14 mouse cellular contexts compared by ENCODE assay signal in genomic region chr12:85347196-85347595, GRCm38 (mm10). TPM values are rescaled to one million over a fixed set of nuclear protein-coding genes. Genes with fewer than 3 reads are reported as not detected.
DNase-seq lines count a peak whose midpoint lies in the region; ATAC-seq and TF ChIP-seq lines count a peak whose summit lies in the region.
"Had no signal": no experiment of that assay in that cellular context is flagged by ENCODE, and none has a peak within 500 bp of the region (broad histone marks: within the 10 kb centered on the region; RNA-seq: fewer than 3 reads in every experiment).

No protein-coding gene starts in this region.

- no peak for ATAC-seq in heart, embryonic 11.5 days (replicated peaks; ENCODE audit: insufficient number of reproducible peaks, low FRiP score, low TSS enrichment)
- no peak for ATAC-seq in limb, embryonic 13.5 days (ENCODE audit: low FRiP score, low read depth)
- no peak for ATAC-seq in stomach, embryonic 16.5 days (ENCODE audit: insufficient read depth, low FRiP score)
- ATAC-seq in stomach, postnatal 0 days (ENCODE audit: low FRiP score, low TSS enrichment), result no peak

- 69% methylated on average over 3 of the region's 3 CpGs for WGBS in heart, adult 2 months
- WGBS in heart, embryonic 11.5 days (ENCODE audit: insufficient replicate concordance), result 78% methylated on average over 3 of the region's 3 CpGs
- 91% methylated on average over 3 of the region's 3 CpGs for WGBS in limb, embryonic 13.5 days
- WGBS in limb, embryonic 10.5 days, result 82% methylated on average over 3 of the region's 3 CpGs
- WGBS in stomach, embryonic 16.5 days, result 81% methylated on average over 3 of the region's 3 CpGs
- WGBS in stomach, postnatal 0 days, result 76% methylated on average over 3 of the region's 3 CpGs

- no peaks in the 10 kb centered on the region for H3K9me3 ChIP-seq in heart, embryonic 11.5 days (replicated peaks; ENCODE audit: control insufficient read depth, low read length)
- H3K9me3 ChIP-seq in limb, embryonic 13.5 days, result no peaks in the 10 kb centered on the region
- no peaks in the 10 kb centered on the region for H3K9me3 ChIP-seq in limb, embryonic 10.5 days (replicated peaks)
- no peaks in the 10 kb centered on the region for H3K9me3 ChIP-seq in stomach, embryonic 16.5 days (replicated peaks; ENCODE audit: control insufficient read depth, low read length)
- H3K9me3 ChIP-seq in stomach, postnatal 0 days (ENCODE audit: control insufficient read depth, low read length), result no peaks in the 10 kb centered on the region

- no peak for DNase-seq in heart, adult 2 months
- no peak for DNase-seq in limb, embryonic 10.5 days (ENCODE audit: low spot score)
- DNase-seq in stomach, postnatal 0 days (ENCODE audit: low spot score), result no peak
- DNase-seq in cerebellum, postnatal 36 days, result no peak
- no peak for DNase-seq in right cerebral cortex, postnatal 10 days (ENCODE audit: low spot score in 2 of 2)
- DNase-seq: cerebellum, adult 11 months; heart, adult 18-20 months; thymus, adult 2 months had no signal

- H3K27me3 ChIP-seq in heart, adult 2 months (ENCODE audit: control insufficient read depth, insufficient read depth, low read length), result no peaks in the 10 kb centered on the region
- H3K27me3 ChIP-seq in heart, embryonic 11.5 days (ENCODE audit: control insufficient read depth, insufficient read depth, low read length), result no peaks in the 10 kb centered on the region
- no peaks in the 10 kb centered on the region for H3K27me3 ChIP-seq in limb, embryonic 13.5 days
- H3K27me3 ChIP-seq in limb, embryonic 10.5 days (ENCODE audit: low read depth, poor library complexity, severe bottlenecking), result no peaks in the 10 kb centered on the region
- H3K27me3 ChIP-seq in stomach, embryonic 16.5 days (ENCODE audit: control insufficient read depth, insufficient read depth, low read length), result no peaks in the 10 kb centered on the region
- no peaks in the 10 kb centered on the region for H3K27me3 ChIP-seq in stomach, postnatal 0 days (ENCODE audit: control insufficient read depth, insufficient read depth, low read length)

- H3K4me2 ChIP-seq in heart, embryonic 11.5 days, result no peak overlapping the region
- no peak overlapping the region for H3K4me2 ChIP-seq in limb, embryonic 13.5 days (replicated peaks)
- H3K4me2 ChIP-seq in stomach, embryonic 16.5 days (ENCODE audit: low read depth, low read length), result no peak overlapping the region
- H3K4me2 ChIP-seq in stomach, postnatal 0 days (replicated peaks; ENCODE audit: low read depth), result no peak overlapping the region
- H3K4me2 ChIP-seq: midbrain, embryonic 11.5 days had no signal

- no peak overlapping the region for H3K4me3 ChIP-seq in heart, adult 2 months
- no peak overlapping the region for H3K4me3 ChIP-seq in heart, embryonic 11.5 days (ENCODE audit: low read depth, low read length)
- no peak overlapping the region for H3K4me3 ChIP-seq in limb, embryonic 13.5 days
- no peak overlapping the region for H3K4me3 ChIP-seq in limb, embryonic 10.5 days
- H3K4me3 ChIP-seq in stomach, embryonic 16.5 days (replicated peaks; ENCODE audit: low read length), result no peak overlapping the region
- no peak overlapping the region for H3K4me3 ChIP-seq in stomach, postnatal 0 days (ENCODE audit: low read depth, low read length)

- peak overlapping the region; percentile 60; the same call in 1 of the 2 replicates for H3K27ac ChIP-seq in heart, adult 2 months
- no peak overlapping the region for H3K27ac ChIP-seq in heart, embryonic 11.5 days (ENCODE audit: low read depth, low read length)
- H3K27ac ChIP-seq in limb, embryonic 13.5 days, result no peak overlapping the region
- H3K27ac ChIP-seq in limb, embryonic 10.5 days, result no peak overlapping the region
- peak overlapping the region; percentile 38; the same call in 1 of the 2 replicates for H3K27ac ChIP-seq in stomach, embryonic 16.5 days (ENCODE audit: low read length)
- no peak overlapping the region for H3K27ac ChIP-seq in stomach, postnatal 0 days (replicated peaks)
- H3K27ac ChIP-seq: hindbrain, postnatal 0 days; kidney, postnatal 0 days had no signal

- peaks cover 30% of the 10 kb centered on the region for H3K36me3 ChIP-seq in heart, adult 2 months (ENCODE audit: control insufficient read depth, insufficient read depth, low read length)
- peaks cover 6% of the 10 kb centered on the region; the same call in 1 of the 2 replicates for H3K36me3 ChIP-seq in heart, embryonic 11.5 days (ENCODE audit: control insufficient read depth, insufficient read depth, low read length)
- peaks cover 50% of the 10 kb centered on the region for H3K36me3 ChIP-seq in limb, embryonic 13.5 days
- H3K36me3 ChIP-seq in limb, embryonic 10.5 days, result peaks cover 77% of the 10 kb centered on the region
- peaks cover 3% of the 10 kb centered on the region; the same call in 1 of the 2 replicates for H3K36me3 ChIP-seq in stomach, embryonic 16.5 days (ENCODE audit: control insufficient read depth, insufficient read depth, low read length)
- peaks cover 5% of the 10 kb centered on the region; the same call in 1 of the 2 replicates for H3K36me3 ChIP-seq in stomach, postnatal 0 days (ENCODE audit: control insufficient read depth, insufficient read depth, low read length)

- no peak for TF ChIP-seq EP300 in heart, adult 2 months (IDR thresholded peaks at IDR 0.05; ENCODE audit: insufficient read depth, low read depth, low read length)
- TF ChIP-seq EP300 in stomach, postnatal 0 days (optimal IDR thresholded peaks at IDR 0.05), result no peak

- no peak for TF ChIP-seq CTCF in heart, adult 2 months (IDR thresholded peaks at IDR 0.05)
- no peak for TF ChIP-seq CTCF in stomach, postnatal 0 days (IDR thresholded peaks at IDR 0.05; ENCODE audit: low read depth)

- intact Hi-C loops in heart, adult 2 months (cut with DNase I), result loop anchor here (5.0 to 10.0 kb wide), 4 partner anchors 90 to 478 kb away; partner anchors contain the start of genes Erg28, Fos and Ttll5

- TF ChIP-seq POLR2A in heart, adult 2 months (IDR thresholded peaks at IDR 0.05; ENCODE audit: insufficient read depth, low read depth, low read length), result no peak

- H3K79me2 ChIP-seq in heart, adult 2 months (replicated peaks; ENCODE audit: control insufficient read depth, insufficient read depth, low read length), result no peaks in the 10 kb centered on the region; the same call in 1 of the 2 replicates

- peak overlapping the region; percentile 33; the same call in 1 of the 2 replicates for H3K9ac ChIP-seq in heart, adult 2 months (ENCODE audit: low read depth, low read length)
- no peak overlapping the region for H3K9ac ChIP-seq in heart, embryonic 11.5 days (ENCODE audit: low read depth, low read length)
- peak overlapping the region; percentile 8; the same call in 1 of the 2 replicates for H3K9ac ChIP-seq in limb, embryonic 13.5 days
- H3K9ac ChIP-seq in stomach, embryonic 16.5 days (ENCODE audit: low read length), result no peak overlapping the region
- no peak overlapping the region for H3K9ac ChIP-seq in stomach, postnatal 0 days (ENCODE audit: low read length)

- H3K4me1 ChIP-seq in heart, adult 2 months (ENCODE audit: control insufficient read depth, insufficient read depth, low read length), result peaks cover 21% of the 10 kb centered on the region
- peaks cover 5% of the 10 kb centered on the region; the same call in 1 of the 2 replicates for H3K4me1 ChIP-seq in heart, embryonic 11.5 days (ENCODE audit: control insufficient read depth, insufficient read depth, low read length)
- peaks cover 8% of the 10 kb centered on the region; the same call in 1 of the 2 replicates for H3K4me1 ChIP-seq in limb, embryonic 13.5 days
- peaks cover 6% of the 10 kb centered on the region; the same call in 1 of the 2 replicates for H3K4me1 ChIP-seq in limb, embryonic 10.5 days
- H3K4me1 ChIP-seq in stomach, embryonic 16.5 days (ENCODE audit: control insufficient read depth, insufficient read depth, low read length), result 0 out of 2 replicates have a peak, but pooled peaks cover 4% of the 10 kb centered on the region
- H3K4me1 ChIP-seq in stomach, postnatal 0 days (replicated peaks; ENCODE audit: control insufficient read depth, insufficient read depth), result no peaks in the 10 kb centered on the region; the same call in 1 of the 2 replicates

RNA-seq across cellular contexts. Expression of gene Nek9, which starts 8.0 kb away (rescaled TPM):
- total RNA-seq in heart, adult 2 months (2021), result 100 to 1,000 TPM; 107 to 116 TPM
- 41.6 and 74.4 TPM in 2 replicates for polyA plus RNA-seq in heart, adult 2 months (2012; rRNA removed)
- polyA plus RNA-seq in heart, embryonic 11.5 days (2014; fragmentation: Nextera tagmentation; extraction: Ambion mirVana), result 10.5 and 15.6 TPM in 2 replicates
- polyA plus RNA-seq in limb, embryonic 13.5 days (2015; fragmentation: Nextera tagmentation; extraction: Ambion mirVana), result 25.4 and 29.1 TPM in 2 replicates
- polyA plus RNA-seq in limb, embryonic 10.5 days (2016; fragmentation: Nextera tagmentation; extraction: Ambion mirVana), result 26.0 and 29.9 TPM in 2 replicates
- polyA plus RNA-seq in stomach, embryonic 16.5 days (2015; fragmentation: Nextera tagmentation; extraction: Ambion mirVana), result 16.8 and 17.1 TPM in 2 replicates
- polyA plus RNA-seq in stomach, postnatal 0 days (2015; fragmentation: Nextera tagmentation; extraction: Ambion mirVana), result 7.2 and 8.1 TPM in 2 replicates

RNA-seq across cellular contexts. Expression of gene Tmed10, which starts 27.5 kb away (rescaled TPM):
- total RNA-seq in heart, adult 2 months (2021), result 100 to 1,000 TPM; 164 to 186 TPM
- 108 and 130 TPM in 2 replicates for polyA plus RNA-seq in heart, adult 2 months (2012; rRNA removed)
- 330 and 334 TPM in 2 replicates for polyA plus RNA-seq in heart, embryonic 11.5 days (2014; fragmentation: Nextera tagmentation; extraction: Ambion mirVana)
- polyA plus RNA-seq in limb, embryonic 13.5 days (2015; fragmentation: Nextera tagmentation; extraction: Ambion mirVana), result 320 and 322 TPM in 2 replicates
- 264 and 277 TPM in 2 replicates for polyA plus RNA-seq in limb, embryonic 10.5 days (2016; fragmentation: Nextera tagmentation; extraction: Ambion mirVana)
- polyA plus RNA-seq in stomach, embryonic 16.5 days (2015; fragmentation: Nextera tagmentation; extraction: Ambion mirVana), result 383 and 401 TPM in 2 replicates
- 351 and 370 TPM in 2 replicates for polyA plus RNA-seq in stomach, postnatal 0 days (2015; fragmentation: Nextera tagmentation; extraction: Ambion mirVana)

RNA-seq across cellular contexts. Expression of gene Zc2hc1c, which starts 58.8 kb away (rescaled TPM):
- total RNA-seq in heart, adult 2 months (2021), result 1 to 10 TPM; 2.2 to 2.6 TPM
- 1.0 and 1.1 TPM in 2 replicates for polyA plus RNA-seq in heart, adult 2 months (2012; rRNA removed)
- polyA plus RNA-seq in heart, embryonic 11.5 days (2014; fragmentation: Nextera tagmentation; extraction: Ambion mirVana), result 0.69 and 0.93 TPM in 2 replicates
- polyA plus RNA-seq in limb, embryonic 13.5 days (2015; fragmentation: Nextera tagmentation; extraction: Ambion mirVana), result 1.0 and 1.2 TPM in 2 replicates
- 0.68 and 0.91 TPM in 2 replicates for polyA plus RNA-seq in limb, embryonic 10.5 days (2016; fragmentation: Nextera tagmentation; extraction: Ambion mirVana)
- 2.0 and 2.1 TPM in 2 replicates for polyA plus RNA-seq in stomach, embryonic 16.5 days (2015; fragmentation: Nextera tagmentation; extraction: Ambion mirVana)
- polyA plus RNA-seq in stomach, postnatal 0 days (2015; fragmentation: Nextera tagmentation; extraction: Ambion mirVana), result 0.76 and 0.93 TPM in 2 replicates

RNA-seq across cellular contexts. Expression of gene Acyp1, which starts 59.0 kb away (rescaled TPM):
- total RNA-seq in heart, adult 2 months (2021), result 10 to 100 TPM; 19.3 to 20.0 TPM
- polyA plus RNA-seq in heart, adult 2 months (2012; rRNA removed), result 9.7 and 11.0 TPM in 2 replicates
- polyA plus RNA-seq in heart, embryonic 11.5 days (2014; fragmentation: Nextera tagmentation; extraction: Ambion mirVana), result 68.6 and 70.6 TPM in 2 replicates
- polyA plus RNA-seq in limb, embryonic 13.5 days (2015; fragmentation: Nextera tagmentation; extraction: Ambion mirVana), result 44.8 and 48.4 TPM in 2 replicates
- 47.2 and 54.2 TPM in 2 replicates for polyA plus RNA-seq in limb, embryonic 10.5 days (2016; fragmentation: Nextera tagmentation; extraction: Ambion mirVana)
- 39.5 and 50.6 TPM in 2 replicates for polyA plus RNA-seq in stomach, embryonic 16.5 days (2015; fragmentation: Nextera tagmentation; extraction: Ambion mirVana)
- 33.6 and 35.9 TPM in 2 replicates for polyA plus RNA-seq in stomach, postnatal 0 days (2015; fragmentation: Nextera tagmentation; extraction: Ambion mirVana)

Comparison
In these comparisons a context has a peak if more than half of its experiments do, and no peak if none do; other contexts are left out.
1. H3K27ac ChIP-seq: peak in heart, adult 2 months (single experiment) and stomach, embryonic 16.5 days (single experiment); none in heart, embryonic 11.5 days (single experiment), limb, embryonic 13.5 days (single experiment), limb, embryonic 10.5 days (single experiment) and stomach, postnatal 0 days (single experiment).
2. H3K9ac ChIP-seq: peak in heart, adult 2 months (single experiment) and limb, embryonic 13.5 days (single experiment); none in heart, embryonic 11.5 days (single experiment), stomach, embryonic 16.5 days (single experiment) and stomach, postnatal 0 days (single experiment).